Mouse (Mus musculus): ENCODE data around the gene Nsd1. TPM values are rescaled to one million over a fixed set of nuclear protein-coding genes. Genes with fewer than 3 reads are reported as not detected.

Gene Nsd1
- polyA plus RNA-seq (2017; shearing (Covaris generic)), result 101 TPM

DNA sequence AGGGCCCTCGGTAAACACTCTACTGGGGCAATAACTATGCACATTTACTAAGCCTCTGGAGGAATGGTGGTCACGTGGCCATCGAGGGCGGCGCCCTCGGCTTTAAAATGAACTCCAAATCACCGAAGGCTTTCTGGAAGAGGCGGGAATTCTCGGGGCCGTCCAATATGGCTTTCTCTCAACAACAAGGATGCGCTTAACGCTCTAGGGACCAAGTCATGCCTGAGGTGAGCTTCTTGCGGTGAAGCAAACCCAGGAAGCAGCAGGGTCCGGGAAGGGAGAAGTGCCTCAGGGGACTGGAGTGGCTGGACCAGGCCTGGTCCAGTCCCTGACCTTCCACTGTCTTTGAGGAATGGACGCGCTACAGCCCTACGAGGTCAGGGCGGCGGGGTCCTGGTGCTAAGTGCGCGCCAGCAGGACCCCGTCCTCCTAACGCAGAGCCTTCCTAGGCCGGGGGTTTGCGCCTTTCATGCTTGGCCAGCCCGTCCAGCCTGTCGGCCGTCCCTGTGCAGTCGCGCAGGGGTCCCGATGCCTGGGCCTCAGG is at the start of gene Nsd1:
TSS of gene Nsd1 (plus strand) at position 134 of the 544 bp plus-strand sequence.

DNA sequence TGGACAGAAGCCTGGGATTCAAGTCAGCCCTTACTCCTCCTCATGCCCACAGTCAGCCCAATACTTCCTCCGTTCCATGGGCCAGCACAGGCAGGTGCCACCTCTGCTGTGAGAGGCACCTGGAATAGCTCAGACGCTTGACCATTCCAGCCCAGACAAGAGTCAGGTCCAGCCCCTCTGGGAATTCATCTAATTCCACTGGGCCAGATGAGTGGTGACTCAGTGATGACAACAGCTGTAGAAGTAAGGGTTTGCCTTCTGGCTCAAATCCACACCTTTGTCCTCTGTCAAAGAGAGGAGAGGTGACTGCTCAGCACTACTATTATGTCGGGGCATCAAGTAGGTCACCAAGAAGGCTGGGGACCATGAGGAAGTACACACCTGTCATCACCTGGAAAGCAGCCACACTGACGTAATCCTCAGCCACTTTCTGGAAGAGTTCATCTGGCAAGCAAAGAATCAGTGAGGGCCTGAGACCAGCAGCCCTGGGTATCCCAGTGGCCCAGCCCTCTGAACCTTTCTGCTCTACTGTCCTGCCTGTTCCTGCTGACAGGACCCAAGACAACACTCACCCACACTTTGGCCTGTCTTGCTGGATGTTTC is 110.5 kb downstream of the Nsd1 start, which contains the start of gene Prelid1:
TSS of gene Prelid1 (plus strand) at position 570 of the 603 bp plus-strand sequence.

DNA sequence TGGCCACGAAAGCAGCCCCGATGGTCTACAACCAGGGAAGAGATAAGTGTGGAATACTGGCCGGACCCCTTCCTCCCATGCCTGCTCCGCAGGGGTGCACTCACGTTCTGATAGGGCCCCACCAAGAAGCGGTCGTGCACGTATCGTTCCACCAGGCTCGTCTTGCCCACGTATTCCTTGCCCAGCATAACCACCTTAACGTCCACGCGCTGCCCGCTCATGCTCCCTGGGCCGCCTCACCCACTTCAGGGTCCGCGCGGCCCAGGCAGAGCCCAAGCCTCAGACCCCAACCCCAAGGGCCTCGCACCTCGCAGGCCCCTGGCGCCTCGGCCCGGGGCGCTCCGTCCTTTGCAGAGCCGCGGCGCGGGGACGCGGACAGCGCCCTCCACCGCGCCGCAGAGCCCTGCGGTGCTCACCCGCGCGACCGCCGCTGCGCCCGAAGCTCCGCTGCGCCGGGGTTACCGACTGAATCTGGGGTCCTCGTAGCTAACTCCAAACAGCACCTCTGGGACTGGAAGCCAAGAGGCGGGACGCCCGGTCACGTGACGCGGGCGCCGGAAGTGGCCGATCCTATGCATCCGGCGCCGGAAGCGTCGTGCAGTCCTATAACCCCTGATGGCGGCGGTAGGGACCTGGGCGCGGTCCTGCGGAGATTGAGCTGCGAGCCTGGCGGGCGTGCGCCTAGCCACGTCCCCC is 112.0 kb downstream of the Nsd1 start, which contains the start of gene Rab24:
TSS of gene Rab24 (minus strand) at position 513 of the 696 bp plus-strand sequence.

DNA sequence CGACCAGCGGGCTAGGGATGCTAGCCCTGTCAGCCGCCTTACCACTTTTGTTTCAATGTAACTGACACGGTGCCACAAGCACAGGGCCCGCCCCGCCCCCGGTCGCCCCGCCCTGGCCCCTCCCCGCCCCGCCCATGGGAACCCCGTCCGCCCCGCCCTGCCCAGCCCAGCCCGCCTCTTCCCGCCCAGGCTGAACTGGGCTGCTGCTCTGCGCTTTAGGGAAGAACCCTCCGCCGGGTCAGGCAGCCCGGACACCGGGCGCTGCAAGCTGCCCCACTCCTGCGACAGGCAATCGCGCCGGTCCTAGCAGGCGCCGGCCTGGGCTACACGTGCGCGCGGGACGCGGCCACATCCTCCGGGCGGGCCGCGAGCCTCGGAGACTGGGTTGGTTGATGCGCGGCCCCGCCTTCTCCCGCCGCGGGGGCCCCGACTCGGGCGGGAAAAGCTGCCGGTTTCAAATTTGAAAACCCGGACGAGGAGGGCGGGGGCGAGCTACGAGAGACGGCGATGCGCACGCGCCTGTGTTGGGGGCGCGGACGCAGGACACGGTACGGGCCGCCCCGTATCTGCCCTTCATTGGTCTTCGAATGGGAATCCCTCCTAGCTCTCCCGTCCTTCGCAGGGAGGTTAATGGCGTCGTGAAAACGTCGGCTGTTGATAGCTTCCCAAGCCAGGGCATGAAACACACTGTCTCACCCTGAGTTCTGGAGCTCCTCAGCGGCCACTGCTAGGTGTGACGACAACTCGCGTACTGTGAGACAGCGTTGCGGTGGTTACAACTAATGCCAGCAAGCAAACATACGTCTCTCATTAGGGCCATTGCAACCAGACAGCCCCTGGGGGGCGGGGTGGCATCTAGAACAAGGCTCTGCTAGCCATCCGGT is 120.3 kb downstream of the Nsd1 start, which contains the start of gene Mxd3:
TSS of gene Mxd3 (minus strand) at position 141 of the 884 bp plus-strand sequence.

DNA sequence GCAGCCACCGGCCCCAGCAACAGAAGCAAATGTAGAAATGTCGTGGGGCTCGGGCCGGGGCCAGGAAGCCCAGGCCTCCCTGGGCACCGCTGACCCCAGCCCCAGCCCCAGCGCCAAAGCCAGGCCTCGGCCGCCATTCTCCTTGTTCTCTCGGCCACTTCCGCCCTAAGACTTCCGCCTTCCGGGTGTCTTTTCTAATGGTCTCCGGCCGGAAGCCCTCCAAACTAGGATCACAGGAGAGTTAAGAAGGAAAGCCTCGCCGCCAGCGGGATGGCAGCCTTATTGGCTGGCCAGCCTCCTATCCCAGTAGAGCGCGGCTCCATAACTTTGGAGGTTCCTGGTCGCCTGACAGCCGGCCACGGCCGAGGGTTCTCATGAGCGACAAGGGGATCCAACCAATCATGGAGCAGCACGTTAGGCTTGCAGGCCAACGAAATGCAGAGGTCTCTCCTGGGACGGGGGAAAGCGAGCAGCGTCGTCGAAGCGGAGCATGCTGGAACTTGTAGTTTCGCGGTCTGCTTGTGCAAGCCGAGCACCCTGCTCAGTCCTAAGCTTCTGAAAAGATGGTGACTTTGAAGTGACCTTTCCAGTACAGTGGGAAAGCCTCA is 153.0 kb downstream of the Nsd1 start, which contains the start of gene Lman2:
TSS of gene Lman2 (minus strand) at position 331 of the 608 bp plus-strand sequence.

Other genes starting within 250 kb of the Nsd1 start
- 1.3 TPM for gene Hk3, start 188.4 kb upstream of the Nsd1 start, polyA plus RNA-seq (2017; shearing (Covaris generic))
- 79.3 TPM for gene Uimc1, start 109.5 kb upstream of the Nsd1 start, polyA plus RNA-seq (2017; shearing (Covaris generic))
- gene Zfp346, start 104.5 kb upstream of the Nsd1 start, polyA plus RNA-seq (2017; shearing (Covaris generic)), result 37.3 TPM
- not detected for gene Gm17617, start 76.2 kb upstream of the Nsd1 start, polyA plus RNA-seq (2017; shearing (Covaris generic))
- not detected for gene Fgfr4, start 57.1 kb upstream of the Nsd1 start, polyA plus RNA-seq (2017; shearing (Covaris generic))
- gene Prelid1, start 110.7 kb downstream of the Nsd1 start, polyA plus RNA-seq (2017; shearing (Covaris generic)), result 473 TPM
- 12.5 TPM for gene Rab24, start 112.2 kb downstream of the Nsd1 start, polyA plus RNA-seq (2017; shearing (Covaris generic))
- gene Mxd3, start 120.0 kb downstream of the Nsd1 start, polyA plus RNA-seq (2017; shearing (Covaris generic)), result 3.9 TPM
- 192 TPM for gene Lman2, start 153.0 kb downstream of the Nsd1 start, polyA plus RNA-seq (2017; shearing (Covaris generic))
- 159 TPM for gene Rgs14, start 159.9 kb downstream of the Nsd1 start, polyA plus RNA-seq (2017; shearing (Covaris generic))
- gene Slc34a1, start 188.4 kb downstream of the Nsd1 start, polyA plus RNA-seq (2017; shearing (Covaris generic)), result not detected
- not detected for gene Pfn3, start 205.4 kb downstream of the Nsd1 start, polyA plus RNA-seq (2017; shearing (Covaris generic))
- gene F12, start 217.0 kb downstream of the Nsd1 start, polyA plus RNA-seq (2017; shearing (Covaris generic)), result 0.41 TPM
- 21.6 TPM for gene Grk6, start 235.3 kb downstream of the Nsd1 start, polyA plus RNA-seq (2017; shearing (Covaris generic))

Measured in CD4-positive, CD25-positive, alpha-beta regulatory T cell, adult 9 weeks (primary cell).